Mouse (Mus musculus) limb, embryonic 11.5 days (tissue): ENCODE data around the gene Zfp637. TPM values are rescaled to one million over a fixed set of nuclear protein-coding genes. Genes with fewer than 3 reads are reported as not detected.
A peak's percentile ranks its signal among the peaks of the same experiment; 100 is the strongest.
"Not testable (repeated sequence)": the region's sequence is repeated elsewhere in the genome, so short reads cannot be mapped to it uniquely, and the experiment has no call there.

Source experiments
- ATAC-seq: fragments of 200-750 bp; cut with Nextera tagmentation; 2 replicates; pipeline ENCODE4 v1.8.0; 2017; ENCODE audit warnings: low read depth; ENCODE audit not compliant: insufficient number of reproducible peaks, low FRiP score, low TSS enrichment
- DNase-seq: peaks from one replicate; pipeline ENCODE4 v3.0.0-alpha.2; 2015; ENCODE audit warnings: low spot score
- H3K27ac ChIP-seq: fragments of 300-500 bp; sonication (generic); replicated peaks from 2 replicates; pipeline ENCODE4 v1.5.1; 2014; ENCODE audit warnings: low read depth, mild to moderate bottlenecking, low read length
- H3K27me3 ChIP-seq: fragments of 300-500 bp; sonication (generic); 2 replicates; pipeline ENCODE4 v1.6.1; 2014; ENCODE audit warnings: mild to moderate bottlenecking, low read length, mixed read lengths; ENCODE audit not compliant: control insufficient read depth, insufficient read depth
- H3K36me3 ChIP-seq: fragments of 300-500 bp; sonication (generic); 2 replicates; pipeline ENCODE4 v1.6.1; 2014; ENCODE audit warnings: mild to moderate bottlenecking, low read length, moderate library complexity, mixed read lengths; ENCODE audit not compliant: control insufficient read depth, insufficient read depth
- H3K4me1 ChIP-seq: fragments of 300-500 bp; sonication (generic); 2 replicates; pipeline ENCODE4 v1.6.1; 2014; ENCODE audit warnings: low read length, mixed read lengths; ENCODE audit not compliant: control insufficient read depth, insufficient read depth
- H3K4me2 ChIP-seq: fragments of 300-500 bp; sonication (generic); 2 replicates; pipeline ENCODE4 v1.6.1; 2014; ENCODE audit warnings: low read depth, mild to moderate bottlenecking, moderate library complexity; ENCODE audit not compliant: severe bottlenecking
- H3K4me3 ChIP-seq: fragments of 300-500 bp; sonication (generic); 2 replicates; pipeline ENCODE4 v1.5.1; 2014; ENCODE audit warnings: low read depth, low read length
- H3K9ac ChIP-seq: fragments of 300-500 bp; sonication (generic); 2 replicates; pipeline ENCODE4 v1.6.1; 2014; ENCODE audit warnings: mild to moderate bottlenecking, low read length
- H3K9me3 ChIP-seq: fragments of 300-500 bp; sonication (generic); 2 replicates; pipeline ENCODE4 v1.6.1; 2016; ENCODE audit warnings: low read length; ENCODE audit not compliant: control insufficient read depth
- WGBS: fragments of 180-500 bp; shearing (Covaris S2); extraction: QIAGEN DNeasy Blood & Tissue Kit; methylation state at CpG from one replicate; pipeline ENCODE4 v1.1.7; 2014; 5-methylcytosine and 5-hydroxymethylcytosine counted together
- polyA plus RNA-seq: library from polyadenylated mRNA; unstranded; fragments of >200 nt; fragmentation: Nextera tagmentation; extraction: Ambion mirVana; gene quantifications from 2 replicates; pipeline ENCODE4 v1.2.1, GENCODE M21; 2014

Zfp637 gene
- polyA plus RNA-seq, 1 experiment from 2014 or later: 163 TPM

- no peak for DNase-seq
- no peaks in the 10 kb centered on the region for H3K9me3 ChIP-seq
- H3K4me3 ChIP-seq: no peak overlapping the region
- no peak overlapping the region for H3K4me2 ChIP-seq
- H3K9ac ChIP-seq: no peak overlapping the region
- no peak overlapping the region for H3K27ac ChIP-seq
- H3K4me1 ChIP-seq: peaks cover 2% of the 10 kb centered on the region; the same call in 1 of the 2 replicates
- no peaks in the 10 kb centered on the region for H3K27me3 ChIP-seq
- H3K36me3 ChIP-seq: no peaks in the 10 kb centered on the region
- no peak for ATAC-seq
Measured at GRCm38 (mm10) chr6:117814681-117815080, 26.3 kb upstream of the Zfp637 start.

- no peaks in the 10 kb centered on the region for H3K9me3 ChIP-seq
- no peak overlapping the region for H3K4me3 ChIP-seq
- H3K4me2 ChIP-seq: no peak overlapping the region
- 71% methylated on average over 4 of the region's 5 CpGs for WGBS
- no peak overlapping the region for H3K27ac ChIP-seq
- ATAC-seq: no peak
- H3K27me3 ChIP-seq: no peaks in the 10 kb centered on the region
- no peaks in the 10 kb centered on the region for H3K4me1 ChIP-seq
- DNase-seq: no peak
- H3K9ac ChIP-seq: no peak overlapping the region
- H3K36me3 ChIP-seq: no peaks in the 10 kb centered on the region
Measured at GRCm38 (mm10) chr6:117817108-117817541, 23.9 kb upstream of the Zfp637 start.

- Histone ChIP-seq H3K4me2 (no peak overlapping the region), H3K36me3 (no peaks in the 10 kb centered on the region), H3K9me3 (no peaks in the 10 kb centered on the region), H3K4me1 (no peaks in the 10 kb centered on the region), H3K27ac (no peak overlapping the region), H3K4me3 (no peak overlapping the region), H3K9ac (no peak overlapping the region), H3K27me3 (no peaks in the 10 kb centered on the region)
- WGBS: 89% methylated on average over 14 of the region's 14 CpGs
- no peak for DNase-seq
- no peak for ATAC-seq
Measured at GRCm38 (mm10) chr6:117820327-117820726, 20.7 kb upstream of the Zfp637 start.

GRCm38 (mm10) chr6:117825369-117825768, 15.6 kb upstream of the Zfp637 start:
- H3K4me1 ChIP-seq: no peaks in the 10 kb centered on the region
- ATAC-seq (peak; percentile 69; the same call in 1 of the 2 replicates), DNase-seq (peak; percentile 87)
- no peak overlapping the region for H3K9ac ChIP-seq
- H3K9me3 ChIP-seq: no peaks in the 10 kb centered on the region
- no peaks in the 10 kb centered on the region; the same call in 1 of the 2 replicates for H3K27me3 ChIP-seq
- whole genome bisulfite sequencing: 17% methylated on average over 4 of the region's 4 CpGs
- H3K4me2 ChIP-seq: no peak overlapping the region
- no peak overlapping the region for H3K4me3 ChIP-seq
- no peaks in the 10 kb centered on the region for H3K36me3 ChIP-seq
- H3K27ac ChIP-seq: no peak overlapping the region

GRCm38 (mm10) chr6:117828273-117828672, 12.7 kb upstream of the Zfp637 start:
- Histone ChIP-seq H3K9me3 (no peaks in the 10 kb centered on the region), H3K27ac (no peak overlapping the region), H3K27me3 (no peaks in the 10 kb centered on the region; the same call in 1 of the 2 replicates), H3K4me1 (no peaks in the 10 kb centered on the region), H3K9ac (no peak overlapping the region), H3K36me3 (no peaks in the 10 kb centered on the region), H3K4me2 (no peak overlapping the region), H3K4me3 (no peak overlapping the region)
- 17% methylated on average over 9 of the region's 9 CpGs for WGBS
- DNase-seq (peak; percentile 88), ATAC-seq (no peak)

- H3K27me3 ChIP-seq: no peaks in the 10 kb centered on the region
- H3K36me3 ChIP-seq: peaks cover 17% of the 10 kb centered on the region
- WGBS: 16% methylated on average over 12 of the region's 12 CpGs
- H3K4me2 ChIP-seq: peak overlapping the region; percentile 58
- H3K4me3 ChIP-seq: peak overlapping the region; percentile 66
- no peaks in the 10 kb centered on the region for H3K4me1 ChIP-seq
- H3K27ac ChIP-seq: peak overlapping the region; percentile 84
- no peaks in the 10 kb centered on the region for H3K9me3 ChIP-seq
- no peak for ATAC-seq
- peak overlapping the region; percentile 94 for H3K9ac ChIP-seq
- no peak for DNase-seq
Measured at GRCm38 (mm10) chr6:117841511-117841955, 553 bp downstream of the Zfp637 start.

- H3K36me3 ChIP-seq: peaks cover 25% of the 10 kb centered on the region
Measured at GRCm38 (mm10) chr6:117844597-117844996, 3.6 kb downstream of the Zfp637 start.

GRCm38 (mm10) chr6:117846671-117847070, 5.7 kb downstream of the Zfp637 start:
- not testable (repeated sequence) for DNase-seq, H3K27me3 ChIP-seq, ATAC-seq, H3K9me3 ChIP-seq, H3K4me3 ChIP-seq, H3K9ac ChIP-seq, H3K4me1 ChIP-seq, H3K27ac ChIP-seq, H3K4me2 ChIP-seq
- WGBS: 97% methylated on average over 4 of the region's 4 CpGs
- H3K36me3 ChIP-seq: peaks cover 25% of the 10 kb centered on the region

More at GRCm38 (mm10) chr6:117844597-117844996, 3.6 kb downstream of the Zfp637 start:
- WGBS: 93% methylated on average over 9 of the region's 9 CpGs
- H3K4me2 ChIP-seq: no peak overlapping the region
- ATAC-seq: no peak
- H3K4me3 ChIP-seq: no peak overlapping the region
- no peak overlapping the region for H3K9ac ChIP-seq
- H3K27ac ChIP-seq: no peak overlapping the region
- H3K27me3 ChIP-seq: no peaks in the 10 kb centered on the region
- H3K4me1 ChIP-seq: no peaks in the 10 kb centered on the region
- no peaks in the 10 kb centered on the region for H3K9me3 ChIP-seq
- no peak for DNase-seq

- no peak overlapping the region for H3K27ac ChIP-seq
- no peaks in the 10 kb centered on the region for H3K9me3 ChIP-seq
- H3K4me1 ChIP-seq: no peaks in the 10 kb centered on the region
- H3K4me2 ChIP-seq: no peak overlapping the region
- ATAC-seq: no peak
- H3K4me3 ChIP-seq: no peak overlapping the region
- DNase-seq: no peak
- no peaks in the 10 kb centered on the region for H3K27me3 ChIP-seq
- H3K36me3 ChIP-seq: peaks cover 25% of the 10 kb centered on the region
- H3K9ac ChIP-seq: no peak overlapping the region
- WGBS: 98% methylated on average over 2 of the region's 2 CpGs
Measured at GRCm38 (mm10) chr6:117847772-117848171, 6.8 kb downstream of the Zfp637 start.
